Mouse (Mus musculus): Measurements from ENCODE around the gene Rln1. TPM values are rescaled to one million over a fixed set of nuclear protein-coding genes. Genes with fewer than 3 reads are reported as not detected.
A peak's percentile ranks its signal among the peaks of the same experiment; 100 is the strongest.

The Rln1 gene
- total RNA-seq, 2 experiments from 2014 or later: 1.1 to 2.5 TPM

GRCm38 (mm10) chr19:29361468-29362130 is 27.1 kb upstream of the Rln1 start:
- peak; percentile 86 to 90 for DNase-seq

- no peak for DNase-seq
These were observed 25.8 kb upstream of the Rln1 start for GRCm38 (mm10) chr19:29360251-29360650.

- DNase-seq: no peak
These were observed 21.8 kb upstream of the Rln1 start for GRCm38 (mm10) chr19:29356281-29356680.

- DNase-seq: peak; percentile 82
These were observed 20.7 kb upstream of the Rln1 start for GRCm38 (mm10) chr19:29354895-29355877.

- no peak for DNase-seq
These were observed 16.5 kb upstream of the Rln1 start for GRCm38 (mm10) chr19:29350991-29351390.

GRCm38 (mm10) chr19:29345636-29346035 is 11.2 kb upstream of the Rln1 start:
- no peak for DNase-seq

GRCm38 (mm10) chr19:29344868-29345267 is 10.4 kb upstream of the Rln1 start:
- DNase-seq: no peak

GRCm38 (mm10) chr19:29342281-29342680 is 7.8 kb upstream of the Rln1 start:
- DNase-seq: no peak

- no peak for DNase-seq
These were observed 6.6 kb upstream of the Rln1 start for GRCm38 (mm10) chr19:29341029-29341428.

GRCm38 (mm10) chr19:29336624-29337023 is 2.2 kb upstream of the Rln1 start:
- no peak for DNase-seq

- no peak for DNase-seq
These were observed 7.5 kb downstream of the Rln1 start for GRCm38 (mm10) chr19:29326822-29327552.

- DNase-seq: no peak
These were observed 8.1 kb downstream of the Rln1 start for GRCm38 (mm10) chr19:29326396-29326795.

GRCm38 (mm10) chr19:29325852-29326180 is 8.7 kb downstream of the Rln1 start:
- DNase-seq: no peak

GRCm38 (mm10) chr19:29325053-29325851 is 9.2 kb downstream of the Rln1 start, which contains the start of gene Insl6:
Insl6 (minus strand) TSS chr19:29325356.
- peak in 1 of 2 experiments; percentile 16 for DNase-seq

- no peak for DNase-seq
These were observed 10.9 kb downstream of the Rln1 start for GRCm38 (mm10) chr19:29323416-29324049.

GRCm38 (mm10) chr19:29312661-29313060 is 21.8 kb downstream of the Rln1 start:
- DNase-seq: no peak

GRCm38 (mm10) chr19:29311791-29312190 is 22.7 kb downstream of the Rln1 start:
- peak; percentile 39 to 43 for DNase-seq

GRCm38 (mm10) chr19:29308832-29309231 is 25.6 kb downstream of the Rln1 start:
- DNase-seq: no peak

- no peak for DNase-seq
These were observed 32.4 kb downstream of the Rln1 start for GRCm38 (mm10) chr19:29302119-29302518.

- DNase-seq: no peak
These were observed 33.6 kb downstream of the Rln1 start for GRCm38 (mm10) chr19:29300919-29301318.

GRCm38 (mm10) chr19:29297366-29297765 is 37.1 kb downstream of the Rln1 start:
- no peak for DNase-seq

Measured in layer of hippocampus, postnatal 36 days (tissue).